Mouse (Mus musculus): ENCODE data around the gene Rab4a. TPM values are rescaled to one million over a fixed set of nuclear protein-coding genes. Genes with fewer than 3 reads are reported as not detected.

The Rab4a gene
- 10 to 100 TPM; 49.2 to 52.3 TPM for total RNA-seq (2021)
- long read RNA-seq, transcript Rab4a-202 (8 exons, 1,419 nt) = major isoform, 79 of 87 reads
- long read RNA-seq, partial matches to known transcripts = 0 of 87 reads
- long read RNA-seq, other reads (novel, unspliced or antisense) = 8 of 87 reads

DNA sequence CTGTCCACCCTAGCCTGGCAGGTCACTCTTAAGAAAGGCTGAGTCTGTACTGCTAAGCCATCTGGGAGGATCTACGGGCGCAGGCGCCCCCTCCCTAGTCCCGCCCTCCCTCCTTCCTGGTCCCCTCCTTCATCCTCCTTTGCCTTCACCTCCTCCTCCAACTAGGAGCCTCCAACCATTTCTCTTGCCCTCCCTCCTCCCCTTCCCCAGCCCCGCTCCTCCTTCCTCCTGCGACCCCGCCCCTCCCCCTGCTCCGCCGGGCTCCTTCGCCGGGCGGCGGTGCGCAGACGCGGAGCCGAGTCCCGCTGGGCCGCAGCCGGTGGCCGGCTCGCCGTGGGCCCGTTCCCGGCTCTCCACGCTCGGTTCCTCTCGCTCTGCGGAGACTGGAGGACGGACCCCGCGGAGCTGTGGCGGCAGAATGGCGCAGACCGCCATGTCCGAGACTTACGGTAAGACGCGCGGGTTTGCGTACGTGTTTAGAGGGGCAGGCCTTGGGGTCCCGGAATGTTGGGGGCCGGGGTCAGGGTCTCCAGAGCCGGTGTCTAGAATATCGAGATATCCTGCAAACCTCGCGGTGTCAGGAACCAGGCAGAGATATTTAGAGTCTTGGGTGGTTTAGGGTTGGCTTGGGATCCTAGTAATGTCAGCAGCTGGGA, at the start of gene Rab4a:
Rab4a (plus strand) TSS at position 268 of the 656 bp plus-strand sequence.
- peak; percentile 80 to 89 for DNase-seq (ENCODE audit: low spot score in 2 of 2)

DNA sequence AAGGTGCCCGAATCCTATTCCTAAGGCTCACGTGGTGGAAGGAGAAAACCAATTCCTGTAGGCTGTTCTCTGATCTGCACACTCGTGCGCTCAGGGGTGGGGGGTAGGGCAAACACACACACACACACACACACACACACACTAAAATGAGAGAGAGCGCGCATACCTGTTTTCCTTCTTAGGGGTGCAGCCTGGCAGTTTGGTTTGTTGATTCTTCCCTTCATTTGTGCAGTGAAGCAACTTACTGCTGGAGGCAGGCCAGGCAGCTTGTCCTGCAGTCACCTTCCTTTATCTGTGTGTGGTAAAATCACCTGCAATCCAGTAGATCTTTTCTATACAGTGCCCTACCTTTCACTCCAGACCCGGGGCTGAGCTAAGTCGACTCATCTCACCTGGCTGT, 48.9 kb upstream of the Rab4a start:
- DNase-seq (ENCODE audit: low spot score in 2 of 2) = no peak

DNA sequence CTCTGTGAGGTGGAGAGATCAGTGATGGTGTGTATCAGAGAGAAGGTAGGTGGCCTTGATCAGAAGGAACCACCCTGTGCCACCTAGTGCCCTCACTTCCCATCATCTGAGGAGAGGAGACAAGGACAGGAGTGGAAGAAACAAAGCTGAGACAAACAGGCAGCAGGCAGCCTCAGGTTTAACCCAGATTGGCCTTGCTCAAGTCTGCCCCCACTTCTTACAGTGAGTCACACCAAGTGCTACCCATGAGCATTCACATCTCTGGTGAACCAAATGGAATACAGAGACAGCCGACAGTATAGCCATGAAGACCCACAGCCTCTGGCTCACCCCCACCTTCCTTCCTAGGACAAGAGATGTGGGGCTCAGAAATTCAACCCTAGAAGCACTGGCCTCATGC, 46.9 kb upstream of the Rab4a start:
- no peak for DNase-seq (ENCODE audit: low spot score in 2 of 2)

DNA sequence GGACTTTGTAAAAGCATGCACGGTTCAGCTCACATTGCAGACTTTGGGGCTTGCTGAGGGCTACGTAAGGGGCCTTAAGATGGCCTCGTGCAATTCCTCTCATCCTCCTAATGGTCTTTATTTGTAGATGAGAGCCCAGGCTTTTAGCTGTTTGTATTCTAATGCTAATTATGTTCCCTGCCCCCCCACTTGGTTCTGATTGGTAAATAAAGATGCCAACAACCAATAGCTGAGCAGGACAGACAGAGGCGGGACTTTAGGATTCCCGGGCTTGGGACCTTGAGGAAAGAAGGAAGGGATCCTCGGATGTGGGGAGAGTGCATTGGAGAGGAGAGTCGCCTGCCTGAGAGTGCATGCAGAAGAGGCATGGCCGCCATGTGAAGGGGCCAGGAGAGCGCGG, 45.9 kb upstream of the Rab4a start:
- no peak for DNase-seq (ENCODE audit: low spot score in 2 of 2)

DNA sequence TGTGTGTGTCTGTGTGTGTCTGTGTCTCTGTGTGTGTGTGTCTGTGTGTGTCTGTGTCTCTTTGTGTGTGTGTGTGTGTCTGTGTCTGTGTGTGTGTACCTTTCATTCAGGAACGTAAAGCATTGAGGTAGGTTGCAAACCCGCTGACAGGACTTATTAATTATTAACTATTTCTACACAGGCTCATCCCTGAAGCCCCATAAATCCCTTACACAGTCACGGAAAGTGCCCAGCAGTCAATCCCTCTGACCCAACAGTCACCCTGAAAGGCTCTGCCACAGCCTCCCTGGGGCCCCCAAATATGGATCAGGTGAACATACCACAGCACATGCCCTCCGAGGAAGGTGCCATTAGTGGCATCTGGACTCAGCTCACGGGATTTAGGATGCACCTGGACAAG, 45.2 kb upstream of the Rab4a start:
- DNase-seq (ENCODE audit: low spot score in 2 of 2) = no peak

DNA sequence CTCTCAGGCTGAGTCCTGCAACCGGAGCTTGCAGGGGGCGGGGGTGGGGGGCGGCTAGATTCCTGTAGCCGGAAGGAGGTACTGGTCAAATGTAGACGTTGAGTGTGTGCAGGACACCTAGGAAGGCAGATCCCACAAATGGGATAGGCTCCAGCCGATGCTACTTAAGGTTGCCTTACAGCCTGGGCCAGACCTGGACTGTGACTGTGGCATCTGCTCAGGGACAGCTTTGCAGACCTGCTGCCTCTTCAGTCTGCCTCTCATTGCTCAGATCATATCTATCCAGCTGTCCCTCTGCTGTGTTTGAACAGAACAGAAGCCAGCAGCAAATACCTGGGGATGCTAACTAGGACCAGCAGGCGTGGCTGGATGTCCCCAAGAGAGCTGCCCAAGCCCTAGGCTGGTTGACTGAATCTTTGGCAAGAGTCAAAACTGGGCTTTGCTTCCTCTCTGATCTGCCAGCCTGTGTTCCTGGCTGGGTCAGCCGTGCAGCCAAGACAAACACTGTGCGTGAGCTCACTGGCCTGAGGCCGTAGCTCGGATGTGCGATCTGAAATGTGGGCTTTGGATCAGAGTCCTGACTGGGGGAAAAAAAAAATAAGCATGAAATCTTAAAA, 44.4 kb upstream of the Rab4a start:
- no peak for DNase-seq (ENCODE audit: low spot score in 2 of 2)

DNA sequence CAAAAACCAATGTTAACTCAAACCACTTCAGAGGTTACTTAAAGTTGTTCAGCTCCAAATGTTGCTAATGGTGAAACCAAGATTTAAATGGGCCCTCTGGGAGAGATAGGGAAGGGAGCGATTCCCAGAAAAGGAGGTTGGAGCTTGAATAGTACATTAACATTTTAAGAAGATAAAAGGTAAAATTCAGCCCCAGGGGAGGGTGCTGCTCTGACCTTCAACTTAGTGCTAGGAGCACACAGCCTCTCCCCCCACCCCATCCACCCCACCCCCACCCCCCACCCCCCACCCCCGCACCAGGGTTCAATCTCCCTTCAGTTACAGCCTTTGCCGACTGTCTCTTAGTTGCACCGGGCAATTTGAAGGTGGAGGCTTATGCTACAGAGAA, 43.9 kb upstream of the Rab4a start:
- DNase-seq (ENCODE audit: low spot score in 2 of 2) = no peak

DNA sequence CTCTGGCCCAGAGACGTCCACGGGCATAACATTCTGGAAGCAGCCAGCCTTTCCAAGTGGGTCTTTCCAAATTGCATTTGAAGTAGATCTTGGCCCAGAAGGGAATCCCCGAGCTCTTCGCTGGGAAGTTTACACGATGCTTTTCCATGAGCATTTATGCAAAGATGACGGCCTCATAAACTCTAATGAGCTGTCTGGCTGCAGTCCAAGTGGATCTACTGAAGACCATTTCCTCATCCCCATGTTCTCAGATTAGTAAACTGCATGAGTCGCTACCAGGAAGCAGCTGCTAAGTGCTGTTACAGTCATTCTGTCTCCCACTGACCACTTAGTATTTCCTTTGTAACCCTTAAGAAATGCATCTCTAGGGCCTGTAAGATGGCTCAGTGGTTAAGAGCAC, 42.4 kb upstream of the Rab4a start:
- DNase-seq (ENCODE audit: low spot score in 2 of 2) = no peak

DNA sequence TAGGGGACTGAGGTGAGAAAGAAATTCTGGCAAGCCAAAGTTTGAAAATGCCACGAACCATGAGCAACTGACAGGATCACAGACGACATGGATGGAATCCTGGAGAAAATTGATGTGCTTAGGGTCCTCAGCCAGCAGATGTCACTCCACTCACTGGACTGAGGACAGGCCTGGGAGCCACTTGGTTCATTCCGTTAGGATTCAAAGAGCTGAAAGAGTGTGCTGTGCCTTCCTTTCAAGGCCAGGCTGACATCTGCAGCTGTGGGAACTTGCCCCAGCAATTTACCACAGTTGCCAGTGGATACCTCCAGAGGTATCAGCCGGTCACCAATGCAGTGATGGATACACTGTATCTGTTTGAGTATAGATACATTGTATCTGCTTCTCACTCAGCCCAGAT, 41.1 kb upstream of the Rab4a start:
- peak; percentile 27 to 42 for DNase-seq (ENCODE audit: low spot score in 2 of 2)

DNA sequence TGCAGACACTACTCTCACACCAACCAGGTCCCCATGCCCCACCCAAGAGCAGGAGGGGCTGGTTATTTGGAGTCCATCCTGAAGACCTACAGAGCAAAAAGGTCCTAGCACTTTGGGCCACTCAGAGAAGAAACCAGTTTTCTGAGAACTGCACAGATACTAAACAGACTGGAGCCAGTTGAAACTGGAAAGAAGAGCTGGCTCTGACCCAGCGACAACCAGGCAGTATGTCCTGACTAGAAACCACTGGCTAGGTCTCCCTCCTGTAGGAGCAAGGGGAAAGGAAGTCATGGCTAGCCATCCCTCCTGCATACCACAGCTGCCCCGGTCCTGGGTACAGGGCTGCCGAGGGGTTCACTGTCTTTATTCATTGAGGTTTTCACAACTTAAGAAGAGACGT, 39.3 kb upstream of the Rab4a start:
- no peak for DNase-seq (ENCODE audit: low spot score in 2 of 2)

DNA sequence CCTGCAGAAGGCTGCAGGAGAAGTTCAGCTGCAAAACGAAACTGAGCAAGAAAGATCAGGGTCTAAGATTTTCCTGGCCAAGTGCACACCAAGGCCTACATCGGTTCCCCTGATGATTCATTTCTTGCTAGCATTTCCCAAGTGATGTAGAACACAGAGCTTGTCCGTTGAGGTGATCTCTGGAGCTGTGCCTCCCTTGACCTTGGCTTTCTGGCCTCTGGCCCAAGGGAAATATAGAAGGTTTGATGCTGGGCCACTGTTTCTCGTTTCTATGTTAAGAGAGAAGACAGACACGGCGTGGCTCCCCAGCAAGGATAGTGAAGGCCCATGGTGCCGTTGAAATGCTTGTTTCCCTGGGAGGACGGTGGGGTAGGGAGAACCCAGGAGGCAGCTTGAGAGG, 37.9 kb upstream of the Rab4a start:
- no peak for DNase-seq (ENCODE audit: low spot score in 2 of 2)

DNA sequence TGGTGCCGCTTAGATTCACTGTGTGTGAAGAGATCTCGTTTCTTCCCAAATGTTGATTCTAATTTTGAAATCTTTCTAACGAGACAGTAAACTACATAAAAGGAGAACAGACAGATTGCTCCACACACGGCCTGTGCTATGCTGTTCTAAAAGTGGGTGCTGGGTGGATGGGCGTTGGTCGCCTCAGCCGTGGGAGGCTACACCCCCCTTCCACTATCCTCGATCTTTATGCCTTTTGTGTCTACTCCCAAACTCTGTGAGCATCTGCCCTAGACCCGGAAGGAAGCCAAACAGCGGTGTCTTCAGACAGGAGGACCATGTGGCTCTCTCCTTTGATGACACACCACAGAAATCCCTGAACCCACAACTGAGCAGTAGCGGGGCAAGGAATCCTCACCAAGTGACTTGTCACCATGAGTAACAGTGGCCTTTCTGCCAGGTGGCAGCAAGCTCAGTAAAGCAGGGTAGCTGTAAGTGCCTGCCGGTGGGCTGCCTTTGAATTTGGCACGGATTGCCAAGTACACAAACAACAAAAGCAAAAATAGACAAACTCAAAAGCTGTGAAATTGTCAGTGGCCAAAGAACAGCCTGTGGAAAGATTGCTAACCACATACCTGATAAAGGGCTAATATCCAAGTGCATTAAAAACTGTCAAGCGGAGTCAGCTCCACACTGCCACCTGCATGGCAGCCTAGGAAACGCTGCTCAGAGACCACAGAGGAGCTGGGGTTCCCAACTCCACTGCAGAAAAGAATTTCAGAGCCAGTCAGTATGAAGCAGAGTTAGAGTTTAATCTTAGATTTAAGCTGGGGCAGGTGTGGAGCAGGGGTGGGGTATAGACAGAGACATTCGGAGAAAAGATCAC, 37.1 kb upstream of the Rab4a start:
- DNase-seq (ENCODE audit: low spot score in 2 of 2) = peak; percentile 65 to 78

DNA sequence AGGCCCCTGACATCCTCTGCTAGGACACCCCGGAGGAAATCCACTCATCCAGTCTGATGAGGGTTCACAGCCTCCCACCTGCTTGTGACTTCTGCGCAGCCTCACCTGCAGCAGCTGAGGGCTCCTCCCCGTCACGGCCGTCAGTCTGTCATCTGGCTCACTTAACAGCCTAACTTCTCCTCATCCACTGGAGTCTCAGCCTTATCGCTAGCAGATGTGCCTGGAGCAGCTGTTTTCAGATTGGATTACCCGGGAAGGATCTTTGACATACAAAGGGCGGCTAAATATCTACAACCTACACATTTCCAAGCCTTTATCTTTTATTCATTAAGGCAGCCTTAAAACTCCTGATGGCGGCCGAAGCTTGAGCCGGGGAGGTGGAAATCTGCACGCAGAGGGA, 32.3 kb upstream of the Rab4a start:
- no peak for DNase-seq (ENCODE audit: low spot score in 2 of 2)

DNA sequence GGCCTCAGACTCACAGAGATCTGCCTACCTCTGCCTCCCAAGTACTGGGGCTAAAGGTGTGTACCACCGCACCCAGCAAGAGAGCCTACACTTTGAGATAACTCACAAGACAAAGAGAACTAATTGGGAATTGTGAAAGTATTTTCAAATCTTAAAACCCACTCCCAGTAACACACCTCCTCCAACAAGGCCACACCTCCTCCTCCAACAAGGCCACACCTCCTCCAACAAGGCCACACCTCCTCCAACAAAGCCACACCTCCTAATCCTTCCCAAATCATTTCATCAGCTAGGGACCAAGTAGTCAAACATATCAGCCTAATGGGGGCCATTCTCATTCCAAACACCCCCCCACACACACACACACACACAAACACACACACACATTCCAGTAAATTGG, 31.3 kb upstream of the Rab4a start:
- DNase-seq (ENCODE audit: low spot score in 2 of 2) = no peak

DNA sequence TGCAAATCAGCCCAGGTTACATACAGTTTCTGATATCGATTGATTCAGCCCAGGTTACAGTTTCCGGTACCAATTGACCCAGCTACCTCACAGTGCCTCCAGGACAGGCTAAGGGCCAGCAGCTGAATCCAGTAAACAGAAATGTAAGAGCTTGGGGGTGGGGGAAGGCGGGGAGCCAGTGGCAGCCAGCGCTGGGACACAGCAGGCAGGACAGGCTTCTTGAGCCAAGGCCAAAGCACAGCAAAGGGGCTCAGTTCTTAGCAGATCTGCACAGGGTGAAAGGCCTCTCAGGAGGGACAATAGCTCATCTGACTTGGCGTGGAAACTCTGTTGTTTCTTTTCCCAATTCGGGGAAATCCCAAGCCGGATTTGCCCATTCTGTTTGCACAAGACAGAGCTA, 28.5 kb upstream of the Rab4a start:
- DNase-seq (ENCODE audit: low spot score in 2 of 2) = peak in 1 of 2 experiments; percentile 48

DNA sequence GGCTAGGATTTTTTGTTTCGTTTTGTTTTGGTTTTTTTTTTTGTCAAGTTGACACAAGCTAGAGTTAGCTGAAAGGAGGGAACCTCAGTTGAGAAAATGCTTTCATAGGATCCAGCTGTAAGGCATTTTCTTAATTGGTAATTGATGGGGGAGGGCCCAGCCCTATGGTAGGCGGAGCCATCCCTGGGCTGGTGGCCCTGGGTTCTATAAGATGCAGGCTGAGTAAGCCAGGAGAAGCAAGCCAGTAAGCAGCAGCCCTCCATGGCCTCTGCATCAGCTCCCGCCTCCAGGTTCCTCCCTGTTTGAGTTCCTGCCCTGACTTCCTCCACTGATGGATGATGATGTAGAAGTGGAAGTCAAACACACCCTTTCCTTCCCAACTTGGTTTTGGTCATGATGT, 25.3 kb upstream of the Rab4a start:
- no peak for DNase-seq (ENCODE audit: low spot score in 2 of 2)

DNA sequence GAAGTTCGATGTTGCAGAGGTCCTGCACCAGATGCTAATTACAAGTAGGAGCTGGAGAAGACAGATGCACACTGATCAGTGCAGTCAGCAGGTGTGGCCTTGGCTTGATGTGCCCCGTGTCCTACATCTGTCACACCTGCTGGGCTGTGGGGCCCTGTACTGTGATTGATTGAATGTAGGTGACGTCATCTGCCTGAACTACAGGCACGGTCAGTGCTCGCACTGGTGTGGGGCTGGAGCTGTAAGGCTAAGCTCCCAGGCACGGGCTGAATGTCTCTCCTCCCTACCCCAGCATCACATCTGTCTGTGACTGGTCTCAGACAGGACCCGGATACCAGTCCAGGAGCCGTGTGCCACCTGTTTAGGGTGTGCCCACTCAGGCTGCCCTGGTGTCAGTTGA, 24.5 kb upstream of the Rab4a start:
- no peak for DNase-seq (ENCODE audit: low spot score in 2 of 2)

DNA sequence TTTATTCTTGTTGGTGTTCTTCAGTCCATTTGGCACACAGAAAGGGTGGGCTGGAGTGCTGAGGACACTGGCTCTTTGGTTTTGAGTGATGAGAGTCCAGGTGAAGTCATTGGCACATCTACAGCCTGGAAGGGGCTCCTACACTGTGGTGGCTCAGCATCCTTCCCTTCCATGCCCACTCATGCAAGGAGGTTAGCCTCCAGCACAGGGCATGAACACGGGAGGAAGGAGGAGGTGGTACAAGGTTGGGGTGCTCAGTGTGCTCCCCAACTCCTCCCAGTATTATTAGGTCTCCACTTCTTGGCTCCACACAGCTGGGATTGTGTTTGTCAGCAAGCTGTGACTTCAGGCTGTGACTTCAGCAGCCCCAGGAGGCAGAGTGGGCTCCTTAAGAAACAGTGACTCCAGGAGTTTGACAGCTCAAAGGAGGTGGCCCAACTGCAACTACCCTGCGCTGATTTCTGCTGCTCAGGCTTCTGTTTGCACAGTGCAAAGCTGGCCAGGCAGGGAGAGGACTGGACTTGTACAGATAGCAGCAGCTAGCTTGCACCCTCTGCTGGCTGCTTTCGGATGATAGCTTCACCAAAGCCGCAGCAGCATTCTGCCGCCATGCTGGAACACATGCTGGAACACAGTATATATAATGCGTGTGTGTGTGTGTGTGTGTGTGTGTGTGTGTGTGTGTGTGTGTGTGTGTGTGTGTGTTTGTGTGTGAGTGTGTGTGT, 22.1 kb upstream of the Rab4a start:
- DNase-seq (ENCODE audit: low spot score in 2 of 2) = peak; percentile 83 to 86

DNA sequence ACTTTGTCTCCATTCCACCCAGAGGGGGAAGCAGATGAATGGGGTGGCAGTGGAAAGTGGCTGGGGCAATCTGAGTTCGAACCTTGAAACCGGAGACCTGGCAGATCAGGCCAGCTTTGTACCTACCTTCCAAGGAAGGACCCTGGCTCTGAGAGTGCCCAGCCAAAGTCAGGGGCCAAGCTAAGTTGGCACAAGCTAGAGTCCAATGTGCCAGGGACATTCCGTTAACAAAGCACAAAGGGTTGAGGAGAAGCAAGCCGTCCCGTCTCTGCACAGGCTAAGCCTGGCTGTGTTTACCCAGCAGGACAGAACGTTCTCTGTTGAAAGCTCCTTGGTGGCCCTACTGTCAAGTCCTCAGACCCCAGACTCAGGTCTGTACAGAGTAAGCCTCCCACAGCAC, 19.6 kb upstream of the Rab4a start:
- peak; percentile 29 to 41 for DNase-seq (ENCODE audit: low spot score in 2 of 2)

DNA sequence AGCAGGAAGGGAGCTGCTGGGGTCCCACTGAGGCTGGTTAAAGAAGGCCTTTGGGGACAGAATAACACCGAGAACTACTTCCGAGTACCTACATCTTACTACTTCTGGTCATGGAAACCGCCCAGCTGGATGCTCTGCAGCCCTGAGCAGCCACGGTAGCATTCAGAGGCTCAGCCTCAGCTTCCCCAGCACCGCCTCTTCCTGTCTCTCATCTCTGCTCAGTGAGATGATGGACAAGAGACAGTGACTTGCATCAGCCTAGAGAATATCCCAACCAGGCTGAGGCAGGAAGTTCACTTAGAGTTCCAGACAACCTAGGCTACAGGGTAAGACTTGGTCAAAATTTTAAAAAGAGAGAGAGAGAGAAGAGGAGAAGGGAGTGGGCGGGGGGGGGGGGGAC, 19.1 kb upstream of the Rab4a start:
- DNase-seq (ENCODE audit: low spot score in 2 of 2) = no peak

DNA sequence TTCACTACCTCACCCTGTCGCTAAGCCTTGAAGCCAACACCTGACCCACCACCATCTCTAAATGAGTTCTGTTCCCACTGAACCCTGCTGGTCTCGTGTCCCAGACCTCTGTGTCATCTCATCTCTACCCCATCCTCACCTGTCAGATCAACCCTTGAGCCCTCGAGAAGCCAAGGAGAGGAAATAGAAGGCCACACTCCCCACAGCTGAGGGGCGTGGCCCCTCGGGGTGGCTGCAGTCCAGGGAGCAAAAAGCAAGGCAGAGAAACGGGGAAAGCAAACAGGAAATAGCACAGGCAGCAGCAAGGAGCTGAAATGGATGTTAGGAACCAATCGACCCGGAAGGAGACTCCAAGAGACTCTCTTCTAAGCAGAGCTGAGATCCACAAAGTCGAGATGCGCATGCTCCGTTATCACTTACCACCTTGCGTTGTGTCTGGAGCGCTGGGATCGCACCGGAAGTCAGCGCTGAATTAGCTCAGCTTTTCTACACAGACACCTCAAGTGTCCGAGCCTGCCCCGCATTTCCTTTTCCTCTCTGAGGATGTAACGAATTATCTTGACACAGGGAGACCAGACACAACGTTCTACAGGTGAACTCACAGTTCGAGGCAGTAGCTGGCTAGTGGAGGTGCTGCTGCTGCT, 18.4 kb upstream of the Rab4a start:
- no peak for DNase-seq (ENCODE audit: low spot score in 2 of 2)

All from layer of hippocampus, postnatal 10 days (tissue).